Mouse (Mus musculus): ENCODE measurements around the gene Cc2d2b. TPM values are rescaled to one million over a fixed set of nuclear protein-coding genes. Genes with fewer than 3 reads are reported as not detected.

Cc2d2b gene
- polyA plus RNA-seq, 1 experiment from 2014 or later, result 0.12 TPM

GRCm38 (mm10) chr19:40726614-40727013 lies 21.9 kb upstream of the Cc2d2b start:
- 70% methylated on average over 2 of the region's 2 CpGs for WGBS
- Histone ChIP-seq H3K9ac (no peak overlapping the region), H3K27ac (no peak overlapping the region; the same call in 1 of the 2 replicates), H3K9me3 (no peaks in the 10 kb centered on the region), H3K36me3 (no peaks in the 10 kb centered on the region), H3K4me1 (peaks cover 6% of the 10 kb centered on the region; the same call in 1 of the 2 replicates), H3K27me3 (no peaks in the 10 kb centered on the region), H3K4me3 (no peak overlapping the region), H3K4me2 (no peak overlapping the region)
- ATAC-seq (ENCODE audit: insufficient number of reproducible peaks, low FRiP score, low TSS enrichment, low read depth), result no peak

- H3K27me3 ChIP-seq, result no peaks in the 10 kb centered on the region
- H3K4me1 ChIP-seq, result peaks cover 6% of the 10 kb centered on the region; the same call in 1 of the 2 replicates
- no peak overlapping the region for H3K27ac ChIP-seq
- whole genome bisulfite sequencing, result 73% methylated on average over 4 of the region's 4 CpGs
- no peak overlapping the region for H3K4me3 ChIP-seq
- ATAC-seq (ENCODE audit: insufficient number of reproducible peaks, low FRiP score, low TSS enrichment, low read depth), result no peak
- H3K4me2 ChIP-seq, result no peak overlapping the region
- no peak overlapping the region for H3K9ac ChIP-seq
- H3K9me3 ChIP-seq, result no peaks in the 10 kb centered on the region
- no peaks in the 10 kb centered on the region for H3K36me3 ChIP-seq
Observed at GRCm38 (mm10) chr19:40728213-40728612, 20.3 kb upstream of the Cc2d2b start.

DNA sequence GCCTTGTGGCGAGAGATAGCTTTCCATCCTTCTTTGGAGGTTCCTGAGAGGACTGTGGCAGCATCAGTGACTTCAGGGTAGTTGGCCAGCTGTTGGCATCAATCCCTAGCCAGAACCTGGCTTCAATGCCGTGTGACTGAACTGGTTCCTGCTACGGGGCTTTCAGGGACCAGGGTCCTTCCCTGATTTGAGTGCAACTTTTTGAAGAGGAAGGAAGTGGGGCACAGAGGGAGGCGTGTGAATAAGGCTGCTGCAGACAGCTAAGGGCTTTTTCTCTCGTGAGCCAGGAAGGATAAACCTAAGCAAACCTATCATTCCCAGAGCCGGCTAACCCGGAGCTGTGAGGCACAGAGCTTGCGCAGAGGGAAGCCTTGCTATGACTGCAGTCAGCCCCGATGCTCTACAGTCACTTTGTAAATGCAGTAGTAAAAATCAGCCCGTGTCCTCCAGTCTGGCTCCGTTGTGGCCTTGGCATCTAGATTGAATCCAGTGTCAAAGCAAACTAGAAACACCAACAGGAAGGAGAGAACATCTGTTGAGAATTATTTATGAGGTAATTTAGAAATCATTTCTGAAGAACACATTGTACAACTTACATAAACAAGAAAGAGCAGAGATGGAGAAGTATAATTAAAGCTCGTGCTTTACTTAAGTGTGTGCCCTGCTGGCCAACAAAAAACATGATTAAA lies 19.7 kb upstream of the Cc2d2b start:
- no peak overlapping the region for H3K9ac ChIP-seq
- WGBS, result 31% methylated on average over 12 of the region's 12 CpGs
- H3K4me3 ChIP-seq, result no peak overlapping the region
- H3K4me1 ChIP-seq, result peaks cover 6% of the 10 kb centered on the region; the same call in 1 of the 2 replicates
- H3K9me3 ChIP-seq, result no peaks in the 10 kb centered on the region
- H3K4me2 ChIP-seq, result no peak overlapping the region
- no peak overlapping the region for H3K27ac ChIP-seq
- no peaks in the 10 kb centered on the region for H3K36me3 ChIP-seq
- H3K27me3 ChIP-seq, result no peaks in the 10 kb centered on the region
- no peak for ATAC-seq (ENCODE audit: insufficient number of reproducible peaks, low FRiP score, low TSS enrichment, low read depth)

DNA sequence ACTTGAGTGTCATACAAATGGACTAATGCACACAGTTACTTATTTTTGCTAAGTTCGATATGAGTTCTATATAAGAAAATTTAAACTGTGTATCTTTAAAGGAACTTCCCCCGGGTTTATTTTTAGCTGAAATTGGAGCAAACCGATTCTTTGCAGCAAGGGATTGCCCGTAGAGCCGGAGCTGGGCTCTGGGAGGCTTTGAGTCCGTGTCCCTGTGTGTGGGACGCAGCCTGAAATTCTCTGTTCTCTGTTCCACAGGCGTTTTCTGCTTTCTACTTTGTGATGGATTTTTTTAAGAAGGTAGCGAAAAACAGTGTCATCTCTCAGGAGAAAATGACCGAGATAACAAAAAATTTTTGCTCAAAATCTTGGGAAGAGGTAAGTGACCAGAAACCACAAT lies 15.1 kb upstream of the Cc2d2b start:
- Histone ChIP-seq H3K4me1 (peaks cover 9% of the 10 kb centered on the region; the same call in 1 of the 2 replicates), H3K27me3 (no peaks in the 10 kb centered on the region), H3K4me3 (no peak overlapping the region), H3K4me2 (no peak overlapping the region), H3K27ac (no peak overlapping the region), H3K9ac (no peak overlapping the region), H3K9me3 (no peaks in the 10 kb centered on the region), H3K36me3 (no peaks in the 10 kb centered on the region)
- 68% methylated on average over 10 of the region's 10 CpGs for WGBS
- no peak for ATAC-seq (ENCODE audit: insufficient number of reproducible peaks, low FRiP score, low TSS enrichment, low read depth)

GRCm38 (mm10) chr19:40733849-40734248 lies 14.7 kb upstream of the Cc2d2b start:
- no peak overlapping the region for H3K27ac ChIP-seq
- no peaks in the 10 kb centered on the region for H3K27me3 ChIP-seq
- peaks cover 5% of the 10 kb centered on the region; the same call in 1 of the 2 replicates for H3K4me1 ChIP-seq
- no peak overlapping the region for H3K9ac ChIP-seq
- no peak for ATAC-seq (ENCODE audit: insufficient number of reproducible peaks, low FRiP score, low TSS enrichment, low read depth)
- no peak overlapping the region for H3K4me2 ChIP-seq
- 73% methylated on average over 4 of the region's 4 CpGs for WGBS
- no peak overlapping the region for H3K4me3 ChIP-seq
- H3K36me3 ChIP-seq, result no peaks in the 10 kb centered on the region
- H3K9me3 ChIP-seq, result no peaks in the 10 kb centered on the region

- Histone ChIP-seq H3K9ac (no peak overlapping the region), H3K9me3 (no peaks in the 10 kb centered on the region), H3K4me2 (peak overlapping the region; percentile 38), H3K36me3 (no peaks in the 10 kb centered on the region), H3K27ac (no peak overlapping the region), H3K4me1 (0 out of 2 replicates have a peak, but pooled peaks cover 3% of the 10 kb centered on the region), H3K4me3 (no peak overlapping the region), H3K27me3 (no peaks in the 10 kb centered on the region)
- 25% methylated on average over 17 of the region's 17 CpGs for WGBS
- 0 out of 2 replicates have a peak, but pooled peaks have one; percentile 55 for ATAC-seq (ENCODE audit: insufficient number of reproducible peaks, low FRiP score, low TSS enrichment, low read depth)
Observed at GRCm38 (mm10) chr19:40736680-40737512, 11.7 kb upstream of the Cc2d2b start.

DNA sequence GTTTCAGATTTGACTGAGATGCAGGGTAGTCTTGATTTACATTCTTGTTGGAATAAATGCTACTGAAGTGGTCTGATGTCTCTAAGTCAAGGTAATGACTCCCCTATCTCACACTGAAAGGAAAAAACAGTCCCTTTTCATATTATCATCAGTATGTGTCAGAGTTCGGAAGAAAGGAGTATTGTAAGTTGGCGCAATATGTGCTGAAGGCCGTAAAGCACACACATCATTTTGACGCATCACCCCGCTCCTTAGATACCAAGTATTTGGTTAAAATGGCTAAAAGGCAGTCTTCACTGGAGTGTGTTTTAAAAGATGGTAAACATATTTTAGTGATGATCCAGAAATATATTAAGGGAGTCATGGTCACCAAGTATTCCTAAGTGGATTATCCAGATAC lies 10.9 kb upstream of the Cc2d2b start:
- no peak overlapping the region for H3K9ac ChIP-seq
- H3K9me3 ChIP-seq, result no peaks in the 10 kb centered on the region
- 82% methylated on average over 5 of the region's 5 CpGs for WGBS
- no peaks in the 10 kb centered on the region for H3K36me3 ChIP-seq
- no peak overlapping the region for H3K27ac ChIP-seq
- H3K4me1 ChIP-seq, result 0 out of 2 replicates have a peak, but pooled peaks cover 3% of the 10 kb centered on the region
- no peak for ATAC-seq (ENCODE audit: insufficient number of reproducible peaks, low FRiP score, low TSS enrichment, low read depth)
- no peaks in the 10 kb centered on the region for H3K27me3 ChIP-seq
- peak overlapping the region; percentile 38; the same call in 1 of the 2 replicates for H3K4me2 ChIP-seq
- no peak overlapping the region for H3K4me3 ChIP-seq

- Histone ChIP-seq H3K9me3 (no peaks in the 10 kb centered on the region), H3K27me3 (no peaks in the 10 kb centered on the region), H3K4me3 (no peak overlapping the region), H3K36me3 (no peaks in the 10 kb centered on the region), H3K4me1 (0 out of 2 replicates have a peak, but pooled peaks cover 3% of the 10 kb centered on the region), H3K9ac (no peak overlapping the region), H3K27ac (no peak overlapping the region), H3K4me2 (no peak overlapping the region)
- ATAC-seq (ENCODE audit: insufficient number of reproducible peaks, low FRiP score, low TSS enrichment, low read depth), result no peak
- WGBS, result 78% methylated on average over 13 of the region's 13 CpGs
Observed at GRCm38 (mm10) chr19:40738683-40739324, 9.7 kb upstream of the Cc2d2b start.

GRCm38 (mm10) chr19:40746603-40747002 lies 1.9 kb upstream of the Cc2d2b start:
- no peak for ATAC-seq (ENCODE audit: insufficient number of reproducible peaks, low FRiP score, low TSS enrichment, low read depth)
- Histone ChIP-seq H3K27me3 (no peaks in the 10 kb centered on the region), H3K27ac (no peak overlapping the region), H3K4me3 (no peak overlapping the region), H3K9ac (no peak overlapping the region), H3K9me3 (no peaks in the 10 kb centered on the region), H3K36me3 (no peaks in the 10 kb centered on the region), H3K4me1 (no peaks in the 10 kb centered on the region), H3K4me2 (no peak overlapping the region)
- WGBS, result 51% methylated on average over 4 of the region's 4 CpGs

DNA sequence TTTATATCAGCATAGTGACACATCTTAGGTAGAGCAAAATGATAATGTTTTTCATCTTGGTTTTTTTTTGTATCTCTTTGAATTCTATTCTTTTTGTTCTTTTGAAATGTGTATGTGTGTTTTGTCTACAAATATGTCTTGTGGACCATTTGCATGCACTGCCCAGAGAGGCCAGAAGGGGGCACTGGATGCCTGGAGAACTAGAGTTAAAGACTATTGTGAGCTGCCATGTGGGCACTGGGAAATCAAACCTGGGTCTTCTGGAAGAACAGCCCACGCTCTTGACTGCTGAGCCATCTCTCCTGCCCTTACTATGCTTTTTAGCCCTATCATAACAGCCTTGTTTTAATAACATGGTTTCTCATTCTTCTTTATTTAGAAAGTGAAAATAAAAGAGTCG lies 5.8 kb downstream of the Cc2d2b start:
- Histone ChIP-seq H3K4me1 (no peaks in the 10 kb centered on the region), H3K9me3 (no peaks in the 10 kb centered on the region), H3K36me3 (no peaks in the 10 kb centered on the region), H3K4me2 (no peak overlapping the region), H3K27me3 (no peaks in the 10 kb centered on the region), H3K27ac (no peak overlapping the region), H3K4me3 (no peak overlapping the region), H3K9ac (no peak overlapping the region)
- WGBS, result 81% methylated on average over 2 of the region's 2 CpGs
- no peak for ATAC-seq (ENCODE audit: insufficient number of reproducible peaks, low FRiP score, low TSS enrichment, low read depth)

DNA sequence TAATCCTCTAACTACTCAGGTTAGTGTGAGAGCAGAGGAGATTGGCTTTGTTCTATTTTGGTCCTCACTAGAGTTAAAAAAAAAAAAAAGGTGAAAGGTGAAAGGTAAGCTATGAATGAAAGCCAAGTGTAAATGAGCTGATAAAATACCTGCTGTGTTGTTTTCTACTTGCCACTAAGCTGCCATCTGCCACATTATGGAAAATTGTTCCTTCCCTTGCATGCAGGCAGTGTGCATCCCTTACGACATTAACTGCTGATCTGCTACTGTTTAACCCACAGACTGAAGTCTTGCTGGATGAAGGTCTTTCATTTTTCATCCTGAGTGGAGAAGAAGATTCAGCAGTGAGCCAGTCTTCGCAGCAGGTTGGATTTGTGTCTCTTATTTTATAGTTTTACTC lies 11.5 kb downstream of the Cc2d2b start:
- no peak overlapping the region for H3K9ac ChIP-seq
- ATAC-seq (ENCODE audit: insufficient number of reproducible peaks, low FRiP score, low TSS enrichment, low read depth), result no peak
- peaks cover 6% of the 10 kb centered on the region for H3K4me1 ChIP-seq
- no peaks in the 10 kb centered on the region for H3K36me3 ChIP-seq
- WGBS, result 79% methylated on average over 2 of the region's 2 CpGs
- H3K9me3 ChIP-seq, result no peaks in the 10 kb centered on the region
- no peak overlapping the region for H3K27ac ChIP-seq
- no peak overlapping the region for H3K4me2 ChIP-seq
- no peaks in the 10 kb centered on the region for H3K27me3 ChIP-seq
- H3K4me3 ChIP-seq, result no peak overlapping the region

All from limb, embryonic 15.5 days (tissue).